Mouse (Mus musculus): ENCODE results near the gene Prelid1.

The Prelid1 gene

DNA sequence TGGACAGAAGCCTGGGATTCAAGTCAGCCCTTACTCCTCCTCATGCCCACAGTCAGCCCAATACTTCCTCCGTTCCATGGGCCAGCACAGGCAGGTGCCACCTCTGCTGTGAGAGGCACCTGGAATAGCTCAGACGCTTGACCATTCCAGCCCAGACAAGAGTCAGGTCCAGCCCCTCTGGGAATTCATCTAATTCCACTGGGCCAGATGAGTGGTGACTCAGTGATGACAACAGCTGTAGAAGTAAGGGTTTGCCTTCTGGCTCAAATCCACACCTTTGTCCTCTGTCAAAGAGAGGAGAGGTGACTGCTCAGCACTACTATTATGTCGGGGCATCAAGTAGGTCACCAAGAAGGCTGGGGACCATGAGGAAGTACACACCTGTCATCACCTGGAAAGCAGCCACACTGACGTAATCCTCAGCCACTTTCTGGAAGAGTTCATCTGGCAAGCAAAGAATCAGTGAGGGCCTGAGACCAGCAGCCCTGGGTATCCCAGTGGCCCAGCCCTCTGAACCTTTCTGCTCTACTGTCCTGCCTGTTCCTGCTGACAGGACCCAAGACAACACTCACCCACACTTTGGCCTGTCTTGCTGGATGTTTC, at the start of gene Prelid1:
TSS of gene Prelid1 (plus strand) at position 570 of the 603 bp plus-strand sequence.
- no peak for TF ChIP-seq GATA4 (IDR thresholded peaks at IDR 0.05; ENCODE audit: insufficient replicate concordance, low read length)

DNA sequence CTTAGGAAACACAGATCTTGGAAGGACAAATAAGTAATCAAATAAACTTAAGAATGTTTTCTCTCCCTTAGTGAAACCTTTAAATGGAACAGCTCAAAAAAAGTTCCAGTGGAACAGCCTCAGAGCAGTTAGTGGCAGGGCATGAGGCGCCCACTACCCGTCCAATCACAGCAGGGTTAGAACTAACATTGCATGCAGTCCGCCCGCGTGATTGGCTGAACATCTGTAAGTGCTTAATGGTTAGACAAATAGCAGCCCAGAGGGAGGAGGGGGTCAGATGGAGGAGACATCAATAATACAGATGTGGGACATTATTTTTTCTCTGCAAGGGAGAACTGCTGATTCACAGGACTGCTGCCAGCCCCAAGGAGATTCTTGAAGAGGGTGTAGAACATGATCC, 43.1 kb upstream of the Prelid1 start:
- no peak for TF ChIP-seq GATA4 (IDR thresholded peaks at IDR 0.05; ENCODE audit: insufficient replicate concordance, low read length)

DNA sequence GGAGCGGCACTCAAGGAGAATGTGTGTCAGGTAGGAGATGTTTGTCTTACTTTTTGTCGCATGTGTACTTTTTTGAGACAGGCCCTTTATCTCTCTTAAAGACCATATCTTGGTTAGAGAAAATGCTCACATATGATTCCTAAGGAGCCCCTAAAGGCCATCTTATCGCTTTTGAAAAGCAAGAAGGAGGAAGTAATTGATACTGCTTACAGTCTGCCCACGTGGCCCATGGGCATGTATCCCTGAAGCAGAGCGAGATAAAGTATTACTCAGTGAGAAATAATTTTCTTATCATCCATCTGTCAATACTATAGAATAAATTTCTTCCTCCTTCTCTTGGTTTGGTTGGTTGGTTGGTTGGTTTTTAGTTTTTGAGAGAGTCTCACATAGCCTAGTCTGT, 42.7 kb upstream of the Prelid1 start:
- no peak for TF ChIP-seq GATA4 (IDR thresholded peaks at IDR 0.05; ENCODE audit: insufficient replicate concordance, low read length)

DNA sequence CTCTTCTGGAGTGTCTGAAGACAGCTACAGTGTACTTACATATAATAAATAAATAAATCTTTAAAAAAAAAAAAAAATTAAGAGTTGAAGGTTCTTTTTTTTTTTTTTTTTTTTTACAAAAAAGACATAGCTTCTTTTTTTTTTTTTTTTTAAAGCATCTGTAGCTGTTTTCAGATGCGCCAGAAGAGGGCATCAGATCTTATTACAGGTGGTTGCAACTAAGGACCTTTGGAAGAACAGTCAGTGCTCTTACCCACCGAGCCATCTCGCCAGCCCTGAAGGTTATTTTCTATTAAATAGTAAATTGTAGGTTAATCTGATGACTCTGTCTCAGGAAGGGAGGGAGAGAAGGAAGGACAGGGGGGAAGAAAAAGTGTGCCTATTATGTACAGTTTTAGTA, 31.4 kb upstream of the Prelid1 start:
- TF ChIP-seq GATA4 (IDR thresholded peaks at IDR 0.05; ENCODE audit: insufficient replicate concordance, low read length): no peak

DNA sequence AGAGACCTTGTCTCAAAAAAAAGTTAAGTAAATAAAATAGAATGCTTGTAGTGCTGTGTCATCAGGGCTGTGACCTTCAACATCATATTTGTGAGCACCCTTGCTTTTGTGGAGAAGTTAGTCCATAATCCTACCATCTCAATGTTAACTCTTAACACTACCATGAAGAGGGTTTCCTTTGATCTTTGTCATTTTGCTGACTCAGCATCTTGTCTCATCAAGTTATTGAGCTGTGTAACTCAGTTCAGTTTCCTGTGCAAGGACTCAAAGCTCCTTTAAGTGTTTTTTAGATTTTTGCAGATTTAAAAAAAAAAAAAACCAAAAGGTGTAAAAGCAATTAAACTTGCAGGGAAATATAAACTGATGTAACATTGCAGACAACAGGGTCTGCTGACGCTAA, 23.5 kb upstream of the Prelid1 start:
- no peak for TF ChIP-seq GATA4 (IDR thresholded peaks at IDR 0.05; ENCODE audit: insufficient replicate concordance, low read length)

DNA sequence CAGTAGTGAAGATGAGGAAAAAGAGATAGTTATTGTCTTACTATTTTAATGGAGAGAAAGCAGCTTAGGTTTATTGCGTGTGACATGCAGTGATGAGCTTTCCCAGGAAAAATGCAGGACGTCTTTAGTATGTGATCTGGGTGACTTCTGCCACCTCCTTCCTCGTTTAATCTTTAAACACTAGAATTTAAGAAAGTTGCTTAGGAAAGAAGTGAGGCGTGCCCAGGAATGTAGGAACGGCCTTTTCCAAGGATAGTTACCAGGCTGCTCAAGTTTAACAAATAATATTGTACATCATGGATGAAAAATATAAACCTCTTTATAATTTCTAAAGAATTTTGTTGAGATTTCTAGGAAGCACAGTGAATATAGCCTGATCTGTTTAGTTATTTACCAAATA, 19.4 kb upstream of the Prelid1 start:
- no peak for TF ChIP-seq GATA4 (IDR thresholded peaks at IDR 0.05; ENCODE audit: insufficient replicate concordance, low read length)

DNA sequence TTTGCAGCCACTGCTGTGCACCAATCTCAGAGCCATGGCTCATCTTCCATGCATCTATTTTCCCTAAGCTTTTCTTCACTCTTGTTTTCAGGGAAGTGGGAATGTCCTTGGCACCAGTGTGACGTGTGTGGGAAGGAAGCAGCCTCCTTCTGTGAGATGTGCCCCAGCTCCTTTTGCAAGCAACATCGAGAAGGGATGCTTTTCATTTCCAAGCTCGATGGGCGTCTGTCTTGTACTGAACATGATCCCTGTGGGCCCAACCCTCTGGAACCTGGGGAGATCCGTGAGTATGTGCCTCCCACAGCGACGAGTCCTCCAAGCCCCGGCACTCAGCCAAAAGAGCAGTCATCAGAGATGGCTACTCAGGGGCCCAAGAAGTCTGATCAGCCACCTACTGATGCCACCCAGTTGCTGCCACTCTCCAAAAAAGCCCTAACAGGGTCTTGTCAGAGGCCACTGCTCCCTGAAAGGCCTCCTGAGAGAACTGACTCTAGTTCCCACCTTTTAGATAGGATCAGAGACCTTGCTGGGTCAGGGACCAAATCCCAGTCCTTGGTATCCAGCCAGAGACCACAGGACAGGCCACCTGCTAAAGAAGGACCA, 8.2 kb upstream of the Prelid1 start:
- no peak for TF ChIP-seq GATA4 (IDR thresholded peaks at IDR 0.05; ENCODE audit: insufficient replicate concordance, low read length)

DNA sequence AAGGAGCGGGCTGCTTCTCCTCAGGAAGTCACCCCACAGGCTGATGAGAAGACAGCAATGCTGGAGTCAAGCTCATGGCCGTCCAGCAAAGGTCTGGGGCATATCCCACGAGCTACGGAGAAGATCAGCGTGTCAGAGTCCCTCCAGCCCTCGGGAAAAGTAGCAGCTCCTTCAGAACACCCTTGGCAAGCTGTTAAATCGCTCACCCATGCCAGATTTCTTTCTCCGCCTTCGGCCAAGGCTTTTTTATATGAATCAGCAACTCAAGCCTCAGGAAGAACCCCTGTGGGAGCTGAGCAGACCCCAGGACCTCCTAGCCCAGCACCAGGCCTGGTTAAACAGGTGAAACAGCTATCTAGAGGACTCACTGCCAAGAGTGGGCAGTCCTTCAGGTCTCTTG, 7.2 kb upstream of the Prelid1 start:
- no peak for TF ChIP-seq GATA4 (IDR thresholded peaks at IDR 0.05; ENCODE audit: insufficient replicate concordance, low read length)

DNA sequence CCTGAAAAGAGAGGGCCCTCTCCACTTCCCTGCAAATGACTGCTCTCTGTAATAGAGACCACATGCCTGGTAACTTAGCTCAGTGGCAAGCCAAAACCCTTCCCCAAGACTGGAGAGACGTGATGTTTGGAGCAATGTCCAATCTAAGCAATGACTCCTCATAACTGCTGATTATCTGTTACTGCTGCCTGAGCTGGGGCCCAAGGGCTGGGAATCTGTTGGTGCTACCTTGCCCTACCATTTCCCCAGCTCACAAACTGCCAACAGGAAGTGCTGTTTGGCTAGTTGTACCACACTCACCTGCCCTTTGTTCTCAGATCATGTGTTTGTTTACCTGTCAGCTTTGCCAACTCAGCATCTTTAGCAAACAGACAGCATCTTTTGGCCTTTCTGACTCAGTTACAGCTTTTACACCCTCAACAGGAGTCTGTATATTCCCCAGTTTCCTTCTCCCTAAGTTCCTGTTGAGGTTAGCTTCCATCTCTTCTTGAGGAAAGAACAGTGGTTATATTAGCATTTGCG, 5.3 kb upstream of the Prelid1 start:
- TF ChIP-seq GATA4 (IDR thresholded peaks at IDR 0.05; ENCODE audit: insufficient replicate concordance, low read length): no peak

DNA sequence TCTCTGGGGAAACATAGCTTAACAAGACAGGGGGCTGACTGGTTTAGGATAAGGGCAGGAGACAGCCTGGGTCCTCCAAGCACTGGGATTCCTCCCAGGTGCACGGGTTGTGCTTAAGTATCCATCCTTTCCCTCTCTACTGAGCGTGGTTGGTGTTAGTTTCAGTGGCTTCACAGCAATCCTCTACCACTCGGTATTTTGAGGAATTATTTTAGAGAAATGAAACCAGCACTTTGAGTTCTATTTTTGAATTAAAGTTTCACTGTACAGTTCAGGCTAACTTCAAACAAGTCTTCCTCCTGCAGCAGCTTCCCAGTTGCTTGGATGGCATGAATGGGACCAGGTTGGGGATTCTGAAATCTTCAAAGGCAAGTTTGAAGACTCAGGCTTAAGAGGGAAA, 1.9 kb upstream of the Prelid1 start:
- TF ChIP-seq GATA4 (IDR thresholded peaks at IDR 0.05; ENCODE audit: insufficient replicate concordance, low read length): no peak

DNA sequence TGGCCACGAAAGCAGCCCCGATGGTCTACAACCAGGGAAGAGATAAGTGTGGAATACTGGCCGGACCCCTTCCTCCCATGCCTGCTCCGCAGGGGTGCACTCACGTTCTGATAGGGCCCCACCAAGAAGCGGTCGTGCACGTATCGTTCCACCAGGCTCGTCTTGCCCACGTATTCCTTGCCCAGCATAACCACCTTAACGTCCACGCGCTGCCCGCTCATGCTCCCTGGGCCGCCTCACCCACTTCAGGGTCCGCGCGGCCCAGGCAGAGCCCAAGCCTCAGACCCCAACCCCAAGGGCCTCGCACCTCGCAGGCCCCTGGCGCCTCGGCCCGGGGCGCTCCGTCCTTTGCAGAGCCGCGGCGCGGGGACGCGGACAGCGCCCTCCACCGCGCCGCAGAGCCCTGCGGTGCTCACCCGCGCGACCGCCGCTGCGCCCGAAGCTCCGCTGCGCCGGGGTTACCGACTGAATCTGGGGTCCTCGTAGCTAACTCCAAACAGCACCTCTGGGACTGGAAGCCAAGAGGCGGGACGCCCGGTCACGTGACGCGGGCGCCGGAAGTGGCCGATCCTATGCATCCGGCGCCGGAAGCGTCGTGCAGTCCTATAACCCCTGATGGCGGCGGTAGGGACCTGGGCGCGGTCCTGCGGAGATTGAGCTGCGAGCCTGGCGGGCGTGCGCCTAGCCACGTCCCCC, 1.3 kb downstream of the Prelid1 start, which contains the start of gene Rab24:
TSS of gene Rab24 (minus strand) at position 513 of the 696 bp plus-strand sequence.
- TF ChIP-seq GATA4 (IDR thresholded peaks at IDR 0.05; ENCODE audit: insufficient replicate concordance, low read length): no peak; the same call in 1 of the 2 replicates

DNA sequence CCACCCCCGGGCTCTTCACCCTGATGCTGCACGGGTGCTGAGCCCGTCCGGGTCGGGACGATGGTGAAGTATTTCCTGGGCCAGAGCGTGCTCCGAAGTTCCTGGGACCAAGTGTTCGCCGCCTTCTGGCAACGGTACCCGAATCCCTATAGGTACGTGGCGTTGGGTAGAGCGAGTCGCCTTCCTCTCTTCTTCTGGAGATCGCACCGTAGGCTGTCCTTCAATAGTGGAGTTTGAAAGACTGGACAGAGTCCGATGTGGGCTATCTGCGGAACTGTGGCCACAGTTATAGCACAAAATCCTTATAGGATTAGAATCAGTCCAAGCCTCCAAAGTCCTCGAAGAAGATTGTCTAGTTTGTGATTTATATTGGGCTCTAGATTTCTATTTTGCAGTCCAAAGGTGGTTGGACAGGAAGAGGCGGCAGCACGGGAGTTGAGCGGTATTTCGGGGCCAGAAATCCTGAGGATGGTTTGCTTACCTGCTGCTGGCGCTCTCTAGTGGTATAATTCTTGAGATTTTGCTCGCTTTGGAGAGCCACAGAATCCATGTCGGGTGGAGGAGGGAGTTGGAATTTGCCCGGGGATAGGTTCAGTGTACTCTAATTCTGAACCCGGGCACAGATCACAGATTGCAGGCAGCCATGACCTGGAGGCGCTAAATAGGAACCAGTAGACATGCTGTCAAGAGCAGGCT, 2.0 kb downstream of the Prelid1 start:
- no peak for TF ChIP-seq GATA4 (IDR thresholded peaks at IDR 0.05; ENCODE audit: insufficient replicate concordance, low read length)

DNA sequence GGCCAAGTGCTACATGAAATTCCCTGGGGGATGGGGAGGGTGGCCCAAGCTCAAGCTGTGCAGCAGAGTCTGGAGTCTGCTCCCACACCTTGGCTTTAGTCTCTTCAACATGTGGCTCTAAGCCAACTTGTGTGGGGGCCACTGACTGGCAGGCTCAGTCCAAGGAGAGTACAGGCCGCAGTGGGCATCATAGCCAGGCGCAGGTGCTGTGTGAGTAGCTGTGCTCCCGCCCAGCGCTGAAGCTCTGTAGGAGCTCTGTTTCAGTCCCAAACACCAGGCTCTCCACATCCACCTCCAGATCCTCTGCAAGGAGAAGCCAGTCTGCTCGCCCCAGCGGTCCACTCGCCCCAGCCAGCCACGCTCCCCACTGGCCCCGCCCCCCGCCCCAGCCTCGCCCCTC, 5.3 kb downstream of the Prelid1 start:
- no peak for TF ChIP-seq GATA4 (IDR thresholded peaks at IDR 0.05; ENCODE audit: insufficient replicate concordance, low read length)

DNA sequence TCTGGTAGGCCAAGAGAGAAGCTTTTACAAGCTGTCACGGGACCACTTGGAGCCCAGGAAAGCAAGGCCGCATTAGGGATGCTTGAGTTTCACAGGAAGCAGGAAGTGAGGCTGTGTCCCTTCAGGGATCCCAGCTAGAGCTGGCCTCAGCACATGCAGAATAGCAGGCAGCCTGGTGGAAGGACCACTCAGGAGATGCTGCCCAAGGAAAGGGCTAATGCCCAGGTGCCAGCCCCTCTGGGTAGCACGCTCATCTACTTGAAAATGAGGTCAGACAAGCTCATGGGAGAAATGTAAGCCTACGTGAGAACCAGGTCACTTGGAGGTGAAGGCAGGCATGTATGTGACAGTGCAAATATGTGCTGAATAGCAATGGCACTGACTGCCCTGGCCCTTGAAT, 6.9 kb downstream of the Prelid1 start:
- no peak for TF ChIP-seq GATA4 (IDR thresholded peaks at IDR 0.05; ENCODE audit: insufficient replicate concordance, low read length)

DNA sequence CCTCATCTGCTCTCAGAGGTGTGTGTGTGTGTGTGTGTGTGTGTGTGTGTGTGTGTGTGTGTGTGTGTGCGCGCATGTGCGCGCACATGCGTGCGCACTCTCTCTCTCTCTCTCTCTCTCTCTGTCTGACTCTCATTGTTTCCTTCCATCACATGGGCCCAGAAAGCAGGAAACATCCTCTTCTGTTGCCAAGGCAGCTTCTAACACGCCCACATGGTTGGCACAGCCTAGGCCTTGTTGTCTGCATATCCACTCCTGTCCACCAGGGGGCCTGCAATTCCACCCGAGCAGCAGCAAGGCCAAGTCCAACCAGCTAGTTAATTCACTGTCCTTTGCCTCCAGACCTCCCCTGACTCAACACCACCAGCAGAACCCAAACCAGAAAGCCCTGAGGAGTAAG, 7.3 kb downstream of the Prelid1 start:
- no peak; the same call in 1 of the 2 replicates for TF ChIP-seq GATA4 (IDR thresholded peaks at IDR 0.05; ENCODE audit: insufficient replicate concordance, low read length)

DNA sequence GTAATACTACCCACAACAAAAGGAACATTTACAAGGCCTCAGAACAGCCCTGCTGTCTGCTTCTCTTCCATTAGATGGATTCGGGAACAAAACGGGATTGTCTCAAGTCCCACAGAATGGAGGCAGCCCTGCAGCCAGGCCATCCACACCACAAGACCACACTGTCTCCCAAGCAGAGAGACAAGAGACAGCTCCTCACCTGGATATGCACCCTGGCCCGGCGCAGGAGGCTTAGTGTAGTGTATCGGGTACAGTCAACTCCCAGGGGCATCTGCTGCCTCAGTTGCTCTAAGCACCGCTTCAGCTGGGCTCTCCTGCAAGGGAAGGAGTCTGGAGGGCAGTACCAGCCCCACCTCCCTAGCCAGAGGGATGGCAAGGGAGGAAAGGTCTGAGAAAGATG, 7.9 kb downstream of the Prelid1 start:
- TF ChIP-seq GATA4 (IDR thresholded peaks at IDR 0.05; ENCODE audit: insufficient replicate concordance, low read length): no peak
